Mouse (Mus musculus): ENCODE measurements at regions not wholly inside any gene's neighbourhood (a gene's known extent, or its start where the extent isn't known, plus 50 kb on each side); places are given as distances from the start of the nearest gene placed in this dataset.

DNA sequence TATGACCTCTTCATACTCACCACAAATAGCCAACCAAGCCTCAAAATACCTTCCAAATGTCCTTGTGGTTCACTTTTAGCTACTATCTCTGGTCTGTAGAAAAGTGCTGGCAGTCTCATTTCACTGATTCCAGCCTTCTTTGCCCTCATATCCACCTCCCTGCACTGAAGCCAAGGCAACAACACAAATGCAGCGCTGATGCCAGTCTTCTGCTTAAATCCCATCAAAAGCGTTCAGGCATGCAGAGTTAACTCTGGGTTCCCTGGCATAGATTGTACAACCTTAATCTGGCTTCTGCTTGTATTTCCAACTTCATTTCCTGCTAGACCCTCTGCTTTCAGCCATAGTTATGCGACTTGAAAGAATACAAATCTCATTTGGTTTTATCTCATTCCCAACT lies 362.9 kb upstream of the Fam49a start:
- DNase-seq = no peak

DNA sequence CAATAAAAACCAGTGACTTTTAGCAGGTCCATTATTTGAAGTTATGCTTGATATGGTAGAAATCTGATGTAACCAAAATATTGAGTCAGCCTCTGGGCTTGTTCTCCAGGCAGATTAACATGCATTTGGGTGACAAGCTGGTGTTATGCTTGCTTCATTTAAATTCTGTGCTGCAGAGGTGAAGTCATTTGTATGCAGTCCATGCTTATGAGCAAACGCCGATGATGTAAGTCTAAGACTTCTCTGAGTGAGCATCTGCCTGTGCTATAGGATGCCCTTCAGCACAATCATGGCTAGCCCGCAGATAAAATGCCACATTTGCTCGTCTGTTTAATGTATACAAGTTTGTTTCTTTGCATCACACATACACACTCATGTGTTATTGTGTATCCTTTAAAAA lies 355.4 kb upstream of the Fam49a start:
- DNase-seq = no peak
